Mouse (Mus musculus): ENCODE measurements at regions not wholly inside any gene's neighbourhood (a gene's known extent, or its start where the extent isn't known, plus 50 kb on each side); places are given as distances from the start of the nearest gene placed in this dataset.
A peak's percentile ranks its signal among the peaks of the same experiment; 100 is the strongest.

- WGBS = 88% methylated on average over 3 of the region's 3 CpGs
- no peak overlapping the region for H3K4me3 ChIP-seq (replicated peaks; ENCODE audit: low read length)
- ATAC-seq (ENCODE audit: low FRiP score) = no peak
Observed at GRCm38 (mm10) chr4:131391924-131392297, 446.2 kb downstream of the Ptpru start.

DNA sequence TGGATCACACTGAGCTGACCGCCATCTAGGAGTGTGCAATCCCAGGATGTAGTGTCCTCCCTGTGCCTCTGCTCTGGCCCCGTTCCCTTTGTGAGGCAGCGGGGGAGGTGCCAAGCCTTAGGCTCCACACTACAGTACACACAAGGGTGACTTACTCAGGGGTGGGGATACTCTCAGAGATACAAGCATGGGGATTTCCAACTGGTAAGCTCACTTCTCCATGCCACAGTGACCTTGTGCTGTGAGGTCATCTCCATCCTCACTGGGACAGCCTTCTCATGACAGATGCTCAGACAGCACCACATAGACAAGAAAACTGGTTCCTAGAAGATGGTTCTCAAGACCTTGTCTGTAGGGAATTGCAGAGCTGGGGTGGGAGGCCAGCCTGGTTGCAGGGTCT lies 445.6 kb downstream of the Ptpru start:
- H3K4me1 ChIP-seq (replicated peaks; ENCODE audit: control insufficient read depth, insufficient read depth, low read length) = 0 out of 2 replicates have a peak, but pooled peaks cover 4% of the 10 kb centered on the region
- H3K27ac ChIP-seq = no peak overlapping the region
- no peak overlapping the region for H3K4me2 ChIP-seq (replicated peaks)
- H3K9ac ChIP-seq = no peak overlapping the region
- no peak for ATAC-seq (ENCODE audit: low FRiP score)
- no peak overlapping the region for H3K4me3 ChIP-seq (replicated peaks; ENCODE audit: low read length)
- no peaks in the 10 kb centered on the region for H3K9me3 ChIP-seq (ENCODE audit: control insufficient read depth, low read length)
- DNase-seq (ENCODE audit: low spot score) = no peak
- WGBS = 80% methylated on average over 3 of the region's 3 CpGs
- no peaks in the 10 kb centered on the region for H3K27me3 ChIP-seq (ENCODE audit: control insufficient read depth, insufficient read depth, low read length)
- H3K36me3 ChIP-seq (replicated peaks; ENCODE audit: control insufficient read depth, insufficient read depth) = no peaks in the 10 kb centered on the region

More at GRCm38 (mm10) chr4:131391924-131392297, 446.2 kb downstream of the Ptpru start:
- Histone ChIP-seq H3K9me3 (ENCODE audit: control insufficient read depth, low read length) (no peaks in the 10 kb centered on the region), H3K36me3 (replicated peaks; ENCODE audit: control insufficient read depth, insufficient read depth) (no peaks in the 10 kb centered on the region), H3K4me2 (replicated peaks) (no peak overlapping the region), H3K27me3 (ENCODE audit: control insufficient read depth, insufficient read depth, low read length) (no peaks in the 10 kb centered on the region), H3K9ac (no peak overlapping the region), H3K27ac (no peak overlapping the region), H3K4me1 (replicated peaks; ENCODE audit: control insufficient read depth, insufficient read depth, low read length) (no peaks in the 10 kb centered on the region)
- no peak for DNase-seq (ENCODE audit: low spot score)

DNA sequence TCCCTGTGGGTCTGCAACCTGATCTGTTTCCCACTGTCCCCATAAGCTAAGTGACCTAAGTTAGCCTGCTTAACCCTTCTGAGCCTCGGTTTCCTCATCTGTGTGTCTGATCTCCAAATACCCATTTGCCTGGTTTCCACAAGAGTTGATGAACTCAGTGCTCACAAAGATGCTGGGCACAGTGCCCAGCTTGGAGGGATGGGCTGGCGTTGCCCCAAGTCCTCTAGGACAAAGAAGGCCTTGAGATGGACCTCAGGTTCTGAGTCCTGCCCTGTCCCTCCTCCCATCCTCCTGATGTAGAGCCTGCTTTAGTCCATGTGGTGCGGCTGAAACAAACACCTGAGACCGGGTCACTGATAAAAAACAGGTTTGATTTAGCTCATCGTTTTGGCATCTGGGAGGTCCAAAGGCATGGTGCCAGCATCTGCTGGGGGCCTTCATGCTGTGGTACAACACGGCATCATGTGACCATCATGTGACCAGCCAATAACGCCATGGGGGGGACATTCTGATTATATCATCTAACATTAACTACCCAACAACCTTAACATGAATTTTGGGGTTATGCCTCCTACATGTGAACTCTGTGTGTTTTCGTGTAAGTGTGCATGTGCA lies 441.8 kb downstream of the Ptpru start:
- no peak overlapping the region for H3K4me3 ChIP-seq (replicated peaks; ENCODE audit: low read length)
- 91% methylated on average over 8 of the region's 8 CpGs for WGBS
- H3K4me2 ChIP-seq (replicated peaks) = no peak overlapping the region
- no peaks in the 10 kb centered on the region for H3K9me3 ChIP-seq (ENCODE audit: control insufficient read depth, low read length)
- 0 out of 2 replicates have a peak, but pooled peaks cover 5% of the 10 kb centered on the region for H3K4me1 ChIP-seq (replicated peaks; ENCODE audit: control insufficient read depth, insufficient read depth, low read length)
- no peak overlapping the region for H3K9ac ChIP-seq
- DNase-seq (ENCODE audit: low spot score) (no peak), ATAC-seq (ENCODE audit: low FRiP score) (no peak)
- H3K36me3 ChIP-seq (replicated peaks; ENCODE audit: control insufficient read depth, insufficient read depth) = no peaks in the 10 kb centered on the region
- no peaks in the 10 kb centered on the region for H3K27me3 ChIP-seq (ENCODE audit: control insufficient read depth, insufficient read depth, low read length)
- H3K27ac ChIP-seq = no peak overlapping the region

DNA sequence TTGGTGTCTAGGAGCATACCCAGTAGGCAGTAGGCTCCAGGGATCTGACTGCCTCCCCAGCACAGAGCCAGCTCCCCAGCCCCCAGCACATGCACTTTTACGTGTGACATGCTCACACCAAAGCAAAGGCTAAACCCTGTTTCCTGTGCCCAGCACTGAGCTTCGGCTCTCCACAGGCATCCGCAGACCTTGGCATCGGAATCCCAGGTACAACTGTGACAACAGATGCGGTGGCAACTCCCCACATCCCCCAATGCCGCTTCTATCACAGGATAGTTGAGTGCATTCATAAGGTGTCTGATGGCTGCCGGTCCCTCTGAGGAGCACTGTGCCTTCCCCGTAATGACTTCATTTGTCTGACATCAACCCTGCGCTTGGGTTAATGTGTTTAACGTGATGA lies 440.9 kb downstream of the Ptpru start:
- no peak overlapping the region for H3K4me2 ChIP-seq (replicated peaks)
- no peaks in the 10 kb centered on the region for H3K9me3 ChIP-seq (ENCODE audit: control insufficient read depth, low read length)
- 0 out of 2 replicates have a peak, but pooled peaks cover 5% of the 10 kb centered on the region for H3K4me1 ChIP-seq (replicated peaks; ENCODE audit: control insufficient read depth, insufficient read depth, low read length)
- no peak overlapping the region for H3K9ac ChIP-seq
- no peaks in the 10 kb centered on the region for H3K27me3 ChIP-seq (ENCODE audit: control insufficient read depth, insufficient read depth, low read length)
- 75% methylated on average over 10 of the region's 10 CpGs for WGBS
- no peak overlapping the region for H3K27ac ChIP-seq
- H3K4me3 ChIP-seq (replicated peaks; ENCODE audit: low read length) = no peak overlapping the region
- H3K36me3 ChIP-seq (replicated peaks; ENCODE audit: control insufficient read depth, insufficient read depth) = no peaks in the 10 kb centered on the region
- no peak for ATAC-seq (ENCODE audit: low FRiP score)
- no peak for DNase-seq (ENCODE audit: low spot score)

DNA sequence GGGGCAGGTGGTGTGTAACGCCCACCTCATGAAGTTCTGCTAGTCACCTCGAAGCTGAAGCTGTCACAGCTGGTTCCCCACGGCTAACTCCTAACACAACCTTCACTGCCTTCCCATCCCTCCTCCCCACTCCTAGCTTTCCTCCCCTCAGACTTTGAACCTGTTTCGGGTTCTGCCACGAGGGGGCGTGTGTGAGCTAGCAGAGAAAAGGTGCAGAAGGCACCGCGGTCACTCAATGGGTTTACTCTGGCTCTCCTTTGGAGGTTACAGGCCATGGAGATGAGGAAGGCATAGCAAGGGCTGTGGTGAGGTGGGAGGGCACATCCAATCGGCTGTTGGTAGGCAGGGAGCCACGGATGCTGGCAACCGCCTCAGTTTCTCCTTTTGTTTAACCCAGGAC lies 437.3 kb downstream of the Ptpru start:
- H3K4me3 ChIP-seq (replicated peaks; ENCODE audit: low read length) = no peak overlapping the region
- ATAC-seq (ENCODE audit: low FRiP score) (no peak), DNase-seq (ENCODE audit: low spot score) (no peak)
- H3K4me1 ChIP-seq (replicated peaks; ENCODE audit: control insufficient read depth, insufficient read depth, low read length) = 0 out of 2 replicates have a peak, but pooled peaks cover 5% of the 10 kb centered on the region
- 23% methylated on average over 11 of the region's 11 CpGs for WGBS
- no peak overlapping the region for H3K4me2 ChIP-seq (replicated peaks)
- H3K27me3 ChIP-seq (ENCODE audit: control insufficient read depth, insufficient read depth, low read length) = 0 out of 2 replicates have a peak, but pooled peaks cover 3% of the 10 kb centered on the region
- no peak overlapping the region for H3K9ac ChIP-seq
- no peaks in the 10 kb centered on the region for H3K36me3 ChIP-seq (replicated peaks; ENCODE audit: control insufficient read depth, insufficient read depth)
- H3K27ac ChIP-seq = no peak overlapping the region
- no peaks in the 10 kb centered on the region for H3K9me3 ChIP-seq (ENCODE audit: control insufficient read depth, low read length)

DNA sequence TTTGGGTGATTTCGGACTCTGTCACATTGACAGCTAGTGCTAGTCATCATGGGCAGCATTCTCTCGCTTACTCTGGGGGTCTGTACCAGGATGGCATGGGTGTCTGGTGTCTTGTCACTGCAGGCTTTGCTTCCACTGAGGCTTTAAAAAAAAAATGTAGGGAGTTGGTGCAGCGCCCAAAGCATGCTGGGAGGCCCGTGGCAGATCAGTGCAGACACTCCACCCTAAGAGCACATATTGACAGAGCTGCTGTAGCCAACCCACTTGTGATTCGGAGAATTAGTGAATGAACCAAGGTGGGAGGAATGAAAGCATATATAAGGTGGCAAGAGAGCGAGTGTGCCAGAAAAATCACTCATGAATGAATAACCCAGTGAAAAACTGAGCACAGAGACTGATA lies 436.8 kb downstream of the Ptpru start:
- Histone ChIP-seq H3K4me3 (replicated peaks; ENCODE audit: low read length) (no peak overlapping the region), H3K9ac (no peak overlapping the region), H3K4me1 (replicated peaks; ENCODE audit: control insufficient read depth, insufficient read depth, low read length) (0 out of 2 replicates have a peak, but pooled peaks cover 5% of the 10 kb centered on the region), H3K4me2 (replicated peaks) (no peak overlapping the region), H3K27ac (no peak overlapping the region), H3K9me3 (ENCODE audit: control insufficient read depth, low read length) (no peaks in the 10 kb centered on the region), H3K36me3 (replicated peaks; ENCODE audit: control insufficient read depth, insufficient read depth) (no peaks in the 10 kb centered on the region), H3K27me3 (ENCODE audit: control insufficient read depth, insufficient read depth, low read length) (0 out of 2 replicates have a peak, but pooled peaks cover 3% of the 10 kb centered on the region)
- WGBS = 89% methylated on average over 6 of the region's 6 CpGs
- no peak for ATAC-seq (ENCODE audit: low FRiP score)
- DNase-seq (ENCODE audit: low spot score) = no peak

DNA sequence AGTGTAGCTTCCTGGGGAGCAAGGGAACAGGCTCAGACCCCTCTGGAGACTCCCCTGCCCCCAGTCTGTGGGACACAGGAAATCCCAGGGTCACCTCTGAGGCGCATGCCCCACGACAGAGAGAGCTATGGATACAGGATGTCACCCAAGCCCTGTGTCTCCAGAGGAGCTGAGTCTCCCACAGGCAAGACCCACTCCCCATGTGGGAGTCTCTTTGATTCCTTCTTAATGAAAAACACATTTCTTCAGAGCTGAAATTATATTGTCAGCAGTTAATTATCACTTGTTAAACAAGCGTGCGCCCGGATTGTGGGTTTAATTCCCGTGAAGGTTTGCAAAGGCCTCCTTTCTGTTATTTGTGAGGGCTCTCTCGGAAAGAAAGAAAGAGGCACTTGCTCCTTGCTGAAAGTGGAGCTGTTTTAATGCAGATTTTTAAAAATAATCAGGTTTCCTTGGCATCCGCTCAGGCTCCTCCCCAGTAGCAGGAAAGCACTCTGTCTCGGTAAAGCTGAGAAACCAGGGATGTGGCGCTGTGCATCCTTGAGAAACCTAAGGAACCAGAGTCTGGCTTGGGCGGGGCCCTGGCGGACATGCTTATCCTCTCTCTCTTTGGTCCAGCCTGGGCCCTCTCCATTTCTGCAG lies 432.6 kb downstream of the Ptpru start:
- Histone ChIP-seq H3K27me3 (ENCODE audit: control insufficient read depth, insufficient read depth, low read length) (0 out of 2 replicates have a peak, but pooled peaks cover 3% of the 10 kb centered on the region), H3K4me3 (replicated peaks; ENCODE audit: low read length) (no peak overlapping the region), H3K27ac (0 out of 2 replicates have a peak overlapping the region, but pooled peaks have one; percentile 23), H3K9me3 (ENCODE audit: control insufficient read depth, low read length) (no peaks in the 10 kb centered on the region), H3K4me2 (replicated peaks) (no peak overlapping the region), H3K4me1 (replicated peaks; ENCODE audit: control insufficient read depth, insufficient read depth, low read length) (peaks cover 4% of the 10 kb centered on the region; the same call in 1 of the 2 replicates), H3K36me3 (replicated peaks; ENCODE audit: control insufficient read depth, insufficient read depth) (no peaks in the 10 kb centered on the region), H3K9ac (no peak overlapping the region)
- no peak for ATAC-seq (ENCODE audit: low FRiP score)
- WGBS = 43% methylated on average over 12 of the region's 12 CpGs
- no peak for DNase-seq (ENCODE audit: low spot score)

DNA sequence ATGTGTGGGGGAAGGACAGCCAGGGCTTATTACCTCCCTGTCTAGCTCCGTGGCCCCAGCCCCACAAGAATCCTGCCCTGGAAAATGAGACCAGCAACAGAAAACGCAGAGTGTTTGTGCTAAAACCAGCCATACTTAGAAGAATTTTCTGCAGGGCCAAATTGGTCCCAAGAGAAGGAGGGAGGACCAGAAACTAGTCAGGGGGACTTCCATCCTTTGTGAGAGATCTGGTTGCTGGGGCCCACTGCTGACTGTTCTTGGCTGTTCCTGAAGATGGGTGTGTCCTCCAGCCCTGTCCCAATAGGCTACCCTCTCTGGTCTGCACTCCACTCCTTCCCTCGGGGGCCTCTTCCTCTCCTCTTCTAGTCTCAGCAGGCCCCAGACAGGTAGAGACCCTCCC lies 430.6 kb downstream of the Ptpru start:
- Histone ChIP-seq H3K4me1 (replicated peaks; ENCODE audit: control insufficient read depth, insufficient read depth, low read length) (peaks cover 4% of the 10 kb centered on the region; the same call in 1 of the 2 replicates), H3K36me3 (replicated peaks; ENCODE audit: control insufficient read depth, insufficient read depth) (no peaks in the 10 kb centered on the region), H3K9me3 (ENCODE audit: control insufficient read depth, low read length) (no peaks in the 10 kb centered on the region), H3K27ac (no peak overlapping the region), H3K4me3 (replicated peaks; ENCODE audit: low read length) (no peak overlapping the region), H3K4me2 (replicated peaks) (no peak overlapping the region), H3K9ac (no peak overlapping the region), H3K27me3 (ENCODE audit: control insufficient read depth, insufficient read depth, low read length) (0 out of 2 replicates have a peak, but pooled peaks cover 3% of the 10 kb centered on the region)
- WGBS = 55% methylated on average over 3 of the region's 3 CpGs
- ATAC-seq (ENCODE audit: low FRiP score) = no peak
- no peak for DNase-seq (ENCODE audit: low spot score)

DNA sequence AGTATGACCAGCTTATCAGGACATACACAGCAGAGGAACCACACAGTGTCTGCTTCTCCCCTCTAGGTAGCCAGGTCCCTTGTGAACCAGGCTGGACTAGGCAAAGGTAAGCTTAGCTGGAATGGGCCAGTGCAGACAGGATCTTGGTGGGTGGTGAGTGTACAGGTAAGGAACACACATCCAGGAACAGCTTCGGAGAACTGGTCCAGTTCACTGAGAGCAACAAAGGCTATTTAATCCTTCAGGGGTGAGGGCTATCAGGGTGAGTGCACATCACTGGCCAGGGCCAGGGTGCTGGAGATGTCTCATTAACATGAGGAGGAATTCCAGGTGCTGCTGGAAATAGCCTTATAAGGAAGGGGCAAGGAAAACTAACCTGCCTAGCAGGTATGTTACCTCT lies 429.4 kb downstream of the Ptpru start:
- Histone ChIP-seq H3K27me3 (ENCODE audit: control insufficient read depth, insufficient read depth, low read length) (0 out of 2 replicates have a peak, but pooled peaks cover 3% of the 10 kb centered on the region), H3K4me2 (replicated peaks) (no peak overlapping the region), H3K27ac (no peak overlapping the region), H3K9ac (no peak overlapping the region), H3K4me1 (replicated peaks; ENCODE audit: control insufficient read depth, insufficient read depth, low read length) (peaks cover 4% of the 10 kb centered on the region; the same call in 1 of the 2 replicates), H3K9me3 (ENCODE audit: control insufficient read depth, low read length) (no peaks in the 10 kb centered on the region), H3K36me3 (replicated peaks; ENCODE audit: control insufficient read depth, insufficient read depth) (no peaks in the 10 kb centered on the region), H3K4me3 (replicated peaks; ENCODE audit: low read length) (no peak overlapping the region)
- ATAC-seq (ENCODE audit: low FRiP score) (no peak), DNase-seq (ENCODE audit: low spot score) (no peak)
- 86% methylated on average over 1 of the region's 1 CpGs for WGBS

Data from hindbrain, embryonic 14.5 days (tissue).